Mouse (Mus musculus) stomach, embryonic 14.5 days (tissue): Measurements from ENCODE around the gene Prickle1. TPM values are rescaled to one million over a fixed set of nuclear protein-coding genes. Genes with fewer than 3 reads are reported as not detected.

Source experiments
- ATAC-seq: fragments of 200-750 bp; cut with Nextera tagmentation; 2 replicates; pipeline ENCODE4 v1.8.0; 2017; ENCODE audit warnings: low read depth, moderate TSS enrichment; ENCODE audit not compliant: insufficient number of reproducible peaks, insufficient read depth, low FRiP score
- H3K27ac ChIP-seq: fragments of 300-500 bp; sonication (generic); 2 replicates; pipeline ENCODE4 v1.5.1; 2014; ENCODE audit warnings: mild to moderate bottlenecking, low read length, moderate library complexity, mixed read lengths
- H3K27me3 ChIP-seq: fragments of 300-500 bp; sonication (generic); 2 replicates; pipeline ENCODE4 v1.6.1; 2014; ENCODE audit warnings: low read length, control low read depth, mixed read lengths; ENCODE audit not compliant: control insufficient read depth, insufficient read depth
- H3K36me3 ChIP-seq: fragments of 300-500 bp; sonication (generic); 2 replicates; pipeline ENCODE4 v1.6.1; 2014; ENCODE audit warnings: mild to moderate bottlenecking, control low read depth, low read length, moderate library complexity, mixed read lengths; ENCODE audit not compliant: control insufficient read depth, insufficient read depth
- H3K4me1 ChIP-seq: fragments of 300-500 bp; sonication (generic); 2 replicates; pipeline ENCODE4 v1.6.1; 2014; ENCODE audit warnings: low read length, control low read depth, mixed read lengths; ENCODE audit not compliant: control insufficient read depth, insufficient read depth
- H3K4me2 ChIP-seq: fragments of 300-500 bp; sonication (generic); replicated peaks from 2 replicates; pipeline ENCODE4 v1.6.1; 2014; ENCODE audit warnings: low read depth, low read length, control low read depth
- H3K4me3 ChIP-seq: fragments of 300-500 bp; sonication (generic); 2 replicates; pipeline ENCODE4 v1.5.1; 2014; ENCODE audit warnings: low read depth, low read length, control low read depth
- H3K9ac ChIP-seq: fragments of 300-500 bp; sonication (generic); replicated peaks from 2 replicates; pipeline ENCODE4 v1.6.1; 2014; ENCODE audit warnings: low read depth, mild to moderate bottlenecking, control low read depth, low read length, moderate library complexity, mixed read lengths
- H3K9me3 ChIP-seq: fragments of 300-500 bp; sonication (generic); 2 replicates; pipeline ENCODE4 v1.6.1; 2016; ENCODE audit warnings: low read depth, low read length, control low read depth; ENCODE audit not compliant: control insufficient read depth
- WGBS: fragments of 180-500 bp; shearing (Covaris S2); extraction: QIAGEN DNeasy Blood & Tissue Kit; methylation state at CpG from one replicate; pipeline ENCODE4 v1.1.7; 2014; 5-methylcytosine and 5-hydroxymethylcytosine counted together
- polyA plus RNA-seq: library from polyadenylated mRNA; unstranded; fragments of >200 nt; fragmentation: Nextera tagmentation; extraction: Ambion mirVana; gene quantifications from 2 replicates; pipeline ENCODE4 v1.2.1, GENCODE M21; 2014

Gene Prickle1
- polyA plus RNA-seq, 1 experiment from 2014 or later, result 23.6 TPM

DNA sequence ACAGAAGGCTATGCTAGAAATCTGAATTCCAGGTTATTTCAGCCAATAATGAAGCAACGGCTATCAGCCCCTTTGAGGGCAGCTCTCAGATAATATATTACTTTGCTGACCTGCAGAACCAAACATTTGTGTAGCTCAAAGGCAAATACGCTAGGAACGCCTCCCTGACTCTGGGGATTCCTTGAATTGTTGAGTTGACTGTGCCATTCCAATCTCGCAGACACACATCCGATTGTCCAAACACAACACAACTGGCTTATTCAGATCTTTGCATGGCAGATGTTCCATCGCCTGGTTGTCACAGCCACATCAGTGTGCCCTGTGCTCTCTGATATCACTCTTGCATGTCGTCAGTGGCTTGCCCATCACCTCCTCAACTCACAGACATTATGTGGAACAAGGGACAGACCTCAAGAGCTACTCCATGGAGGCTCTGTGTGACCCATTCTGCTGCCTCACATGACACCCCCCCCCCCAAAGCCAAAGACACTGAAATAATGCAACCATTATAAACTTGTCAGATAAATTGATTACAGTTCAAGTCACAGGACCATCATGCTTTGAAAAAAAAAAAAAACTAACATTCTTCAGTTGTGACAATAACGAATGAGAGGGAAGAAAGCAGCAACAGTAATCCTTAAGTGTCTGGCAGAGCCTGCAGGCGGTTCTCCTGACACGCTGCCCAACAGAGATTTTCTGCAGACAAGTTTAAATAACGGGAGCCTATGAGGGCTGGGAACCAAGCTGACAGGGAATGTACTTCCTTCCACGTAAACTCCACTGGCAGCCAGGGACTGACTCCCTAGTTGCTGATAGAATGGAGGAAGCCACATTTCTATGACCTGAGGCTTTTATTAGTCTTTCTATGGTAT is 65.6 kb downstream of the Prickle1 start:
- Histone ChIP-seq H3K4me3 (no peak overlapping the region), H3K27me3 (no peaks in the 10 kb centered on the region), H3K9me3 (no peaks in the 10 kb centered on the region), H3K4me2 (no peak overlapping the region), H3K36me3 (no peaks in the 10 kb centered on the region), H3K27ac (peak overlapping the region; percentile 58; the same call in 1 of the 2 replicates), H3K9ac (no peak overlapping the region), H3K4me1 (peaks cover 19% of the 10 kb centered on the region; the same call in 1 of the 2 replicates)
- 15% methylated on average over 12 of the region's 12 CpGs for WGBS
- ATAC-seq, result no peak

DNA sequence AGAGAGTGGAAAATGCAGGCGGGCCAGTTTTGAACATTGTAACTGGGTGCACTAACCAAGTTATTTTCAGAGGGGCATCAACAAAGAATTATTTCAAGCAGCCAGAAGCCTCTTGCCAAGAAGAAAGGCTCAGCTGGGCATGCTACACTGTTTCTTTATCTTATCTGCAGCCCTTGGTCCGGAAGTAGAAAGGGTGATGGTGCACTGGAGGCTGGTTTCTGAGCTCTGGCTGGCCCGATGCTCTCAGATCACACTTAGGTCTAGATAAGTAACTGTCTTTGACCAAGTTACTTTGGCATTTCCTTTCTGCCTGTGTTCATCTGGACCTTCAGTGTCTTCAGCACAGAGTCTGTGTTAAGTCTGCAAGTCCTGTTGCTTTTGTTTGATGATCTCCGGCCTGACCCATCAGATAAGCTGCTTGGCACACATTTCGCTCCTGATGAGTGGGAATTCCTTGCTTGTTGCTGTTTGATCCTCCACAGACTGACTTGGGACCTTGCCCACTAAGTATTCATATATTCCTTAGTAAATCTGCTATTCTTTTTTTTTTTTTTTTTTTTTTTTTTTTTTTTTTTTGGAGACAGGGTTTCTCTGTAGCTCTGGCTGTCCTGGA is 70.3 kb downstream of the Prickle1 start:
- Histone ChIP-seq H3K9ac (no peak overlapping the region), H3K9me3 (no peaks in the 10 kb centered on the region), H3K27me3 (no peaks in the 10 kb centered on the region), H3K4me3 (no peak overlapping the region), H3K27ac (no peak overlapping the region), H3K4me2 (no peak overlapping the region), H3K36me3 (no peaks in the 10 kb centered on the region), H3K4me1 (peaks cover 13% of the 10 kb centered on the region; the same call in 1 of the 2 replicates)
- WGBS, result 69% methylated on average over 5 of the region's 5 CpGs
- no peak for ATAC-seq

DNA sequence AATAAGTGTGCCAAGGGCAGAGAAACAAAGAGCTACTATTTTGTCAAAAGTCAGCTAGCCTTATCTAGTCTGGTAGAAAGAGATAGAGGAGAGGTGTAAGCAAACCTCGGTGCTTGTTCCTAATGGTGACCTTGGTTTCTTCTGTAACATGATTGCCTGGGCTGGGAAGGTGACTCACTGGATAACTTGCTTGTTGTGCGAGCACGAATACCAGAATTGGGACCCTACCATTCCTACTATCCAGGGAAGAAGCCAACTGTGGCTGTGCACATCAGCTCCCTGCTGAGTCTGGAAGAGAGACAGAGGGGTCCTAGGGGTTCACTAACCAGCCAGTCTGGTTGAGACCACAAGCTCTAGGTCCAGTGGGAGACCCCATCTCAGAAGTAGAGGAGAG is 73.9 kb downstream of the Prickle1 start:
- H3K4me3 ChIP-seq, result no peak overlapping the region
- H3K4me1 ChIP-seq, result peaks cover 18% of the 10 kb centered on the region; the same call in 1 of the 2 replicates
- no peaks in the 10 kb centered on the region for H3K36me3 ChIP-seq
- H3K27ac ChIP-seq, result no peak overlapping the region
- 45% methylated on average over 3 of the region's 3 CpGs for WGBS
- H3K9ac ChIP-seq, result no peak overlapping the region
- no peak for ATAC-seq
- no peaks in the 10 kb centered on the region for H3K9me3 ChIP-seq
- H3K4me2 ChIP-seq, result no peak overlapping the region
- H3K27me3 ChIP-seq, result no peaks in the 10 kb centered on the region

DNA sequence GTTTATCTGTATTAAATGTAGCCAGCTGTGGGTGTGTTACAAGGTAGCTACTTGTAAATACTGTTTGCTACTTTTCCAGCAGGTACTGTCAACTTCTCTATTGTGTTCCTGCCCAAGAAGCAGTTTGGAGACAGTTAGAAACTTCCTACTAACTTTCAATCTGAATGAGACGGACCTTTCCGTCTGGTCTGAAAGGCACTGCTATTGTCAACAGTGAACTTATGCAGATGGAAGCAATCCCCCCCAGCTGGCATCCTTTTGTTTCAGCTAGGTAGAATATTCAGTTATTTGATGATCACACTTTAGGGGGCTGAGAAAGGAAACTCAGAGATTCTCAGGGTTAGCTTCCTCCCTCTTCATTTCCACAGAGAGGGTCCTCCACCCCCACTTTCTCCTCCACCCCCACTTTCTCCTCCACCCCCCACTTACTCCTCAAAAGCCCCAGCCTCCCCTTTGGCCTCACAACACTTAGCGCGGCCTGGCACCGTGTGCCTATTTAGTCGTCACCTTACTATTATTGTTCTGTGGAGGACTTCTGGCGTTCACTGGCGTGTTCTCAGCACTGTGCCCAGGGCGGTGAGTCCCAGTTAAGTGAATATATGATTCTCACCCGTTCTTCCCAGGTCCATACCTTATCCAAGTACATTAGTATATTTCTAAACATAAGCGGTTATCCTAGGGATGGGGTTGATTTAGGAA is 74.5 kb downstream of the Prickle1 start:
- ATAC-seq, result no peak
- Histone ChIP-seq H3K27me3 (no peaks in the 10 kb centered on the region), H3K4me2 (no peak overlapping the region), H3K9ac (no peak overlapping the region), H3K27ac (no peak overlapping the region), H3K4me3 (no peak overlapping the region), H3K9me3 (no peaks in the 10 kb centered on the region), H3K36me3 (no peaks in the 10 kb centered on the region), H3K4me1 (peaks cover 18% of the 10 kb centered on the region; the same call in 1 of the 2 replicates)
- WGBS, result 58% methylated on average over 11 of the region's 11 CpGs

DNA sequence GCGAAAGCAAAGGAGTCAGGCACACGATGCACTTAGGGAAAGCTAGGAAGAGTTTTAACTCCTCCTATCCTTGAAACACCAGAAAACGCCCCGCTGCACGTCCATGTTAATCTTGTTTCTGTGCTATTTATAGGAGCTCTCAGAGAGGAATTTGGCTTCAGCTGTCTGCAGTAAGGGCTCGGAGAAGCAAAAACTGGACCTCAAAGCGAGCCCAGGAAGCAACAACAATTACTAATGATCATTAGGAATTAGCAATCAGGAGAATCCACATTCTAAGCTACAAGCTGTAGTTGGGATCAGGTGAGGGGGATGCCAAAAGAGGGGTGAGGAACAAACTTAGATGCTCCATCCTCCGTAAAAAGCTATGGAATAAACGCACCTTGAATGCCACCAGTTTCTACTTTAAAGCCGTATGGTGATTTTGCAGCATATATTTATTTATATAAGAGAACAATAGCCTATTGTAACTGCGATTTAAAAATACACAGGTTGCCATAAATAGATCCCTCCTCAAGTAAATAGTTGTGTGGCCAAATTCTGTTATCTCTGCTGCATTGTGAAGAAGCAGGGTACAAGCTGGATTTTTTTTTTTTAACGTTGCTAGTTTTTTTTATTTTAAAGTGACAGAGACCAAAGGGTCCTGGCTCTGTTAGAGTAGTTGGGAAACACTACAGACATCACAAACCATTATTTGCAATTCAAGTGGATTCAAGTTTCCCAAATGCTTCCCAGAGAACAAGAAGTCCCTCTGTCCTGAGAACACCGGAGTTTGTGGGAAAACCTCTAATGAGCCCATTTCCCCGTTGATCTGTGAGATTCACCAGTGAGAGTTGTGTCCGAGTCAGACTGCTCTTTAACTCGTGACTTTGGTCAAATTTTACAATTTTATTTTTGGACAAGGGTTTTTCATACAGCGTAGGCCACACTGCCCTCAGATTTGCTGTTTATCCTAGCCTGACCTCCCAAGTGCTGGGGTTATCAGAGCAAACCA is 75.6 kb downstream of the Prickle1 start:
- Histone ChIP-seq H3K27me3 (no peaks in the 10 kb centered on the region), H3K36me3 (no peaks in the 10 kb centered on the region), H3K4me3 (peak overlapping the region; percentile 78), H3K9ac (peak overlapping the region; percentile 70), H3K4me2 (peak overlapping the region; percentile 92), H3K4me1 (peaks cover 18% of the 10 kb centered on the region; the same call in 1 of the 2 replicates), H3K27ac (peak overlapping the region; percentile 89), H3K9me3 (no peaks in the 10 kb centered on the region)
- WGBS, result 10% methylated on average over 17 of the region's 17 CpGs
- ATAC-seq, result no peak

DNA sequence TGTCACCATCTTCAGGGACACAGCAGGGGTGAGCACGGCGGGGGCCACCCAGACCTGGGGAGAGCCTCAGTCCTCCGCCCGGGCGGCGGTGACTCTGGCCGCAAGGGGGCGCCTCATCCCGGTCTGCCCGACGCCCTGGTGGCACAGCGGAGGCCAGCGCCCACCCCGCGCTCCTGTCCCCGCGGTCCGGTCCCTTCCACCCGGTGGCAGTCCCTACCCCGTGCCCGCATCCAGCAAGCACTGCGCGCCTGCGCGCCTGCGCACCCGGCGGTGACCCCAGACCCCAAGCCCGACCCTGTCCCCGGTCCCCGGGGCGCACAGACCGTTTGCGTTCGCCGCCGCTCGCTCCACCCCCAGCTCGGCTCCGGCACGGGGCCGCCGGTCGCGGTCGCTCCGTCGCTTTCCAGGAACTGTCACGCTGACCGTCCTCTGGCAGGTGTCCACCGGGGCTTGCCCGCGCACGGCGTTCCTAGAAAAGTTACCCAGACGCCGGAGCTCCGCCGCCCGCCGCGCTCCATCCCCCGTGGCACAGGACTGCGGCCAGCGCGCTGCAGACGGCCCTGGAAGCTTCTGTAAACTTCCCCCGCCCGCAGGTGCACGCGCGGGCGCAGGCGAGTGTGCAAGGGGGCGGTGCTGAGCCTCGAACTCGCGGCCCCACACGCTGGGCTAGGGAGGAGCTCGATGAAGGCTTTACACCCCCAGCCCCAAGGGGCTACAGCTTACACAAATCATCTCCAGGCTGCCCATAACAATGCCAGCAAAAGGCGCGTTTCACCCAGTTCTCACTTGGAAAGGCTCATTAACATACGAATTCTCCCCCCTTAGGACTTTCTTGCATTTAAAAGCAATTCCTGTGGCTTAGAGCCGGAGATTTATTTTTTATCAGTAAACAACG is 76.5 kb downstream of the Prickle1 start:
- peak overlapping the region; percentile 78 for H3K4me3 ChIP-seq
- peak; percentile 81 for ATAC-seq
- no peaks in the 10 kb centered on the region for H3K36me3 ChIP-seq
- peak overlapping the region; percentile 70 for H3K9ac ChIP-seq
- H3K9me3 ChIP-seq, result no peaks in the 10 kb centered on the region
- peaks cover 18% of the 10 kb centered on the region; the same call in 1 of the 2 replicates for H3K4me1 ChIP-seq
- no peaks in the 10 kb centered on the region for H3K27me3 ChIP-seq
- H3K27ac ChIP-seq, result peak overlapping the region; percentile 89
- WGBS, result under 1% methylated on average over 85 of the region's 85 CpGs
- H3K4me2 ChIP-seq, result peak overlapping the region; percentile 92
